Mouse (Mus musculus) forelimb bud, embryonic 11.5 days (tissue): ENCODE measurements around the gene Gm10471.
"Not testable (repeated sequence)": the region's sequence is repeated elsewhere in the genome, so short reads cannot be mapped to it uniquely, and the experiment has no call there.

Experiments
- DNase-seq: peaks from one replicate; pipeline ENCODE4 v3.0.0-alpha.2; 2012; ENCODE audit warnings: low read depth, low spot score

Gene Gm10471

DNA sequence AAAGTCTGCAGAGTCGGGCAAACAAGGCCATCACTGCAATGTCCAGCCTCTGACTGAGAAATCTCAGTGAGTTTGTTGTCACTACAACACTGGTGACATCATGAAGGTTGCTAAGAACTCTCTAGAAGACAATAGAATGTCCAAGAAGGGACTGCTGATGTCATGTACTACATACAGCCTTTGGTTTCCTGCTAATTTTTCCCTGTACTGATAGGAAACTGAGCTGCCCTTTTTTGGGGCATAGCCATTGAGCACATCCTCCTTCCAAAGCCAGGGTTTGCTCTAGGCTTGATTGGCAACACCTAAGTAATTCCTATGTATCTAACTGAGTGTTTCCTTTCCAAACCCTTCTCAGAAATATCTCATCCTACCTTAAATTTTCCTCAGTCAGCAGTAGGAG, at the start of gene Gm10471:
TSS of gene Gm10471 (minus strand) at position 101 of the 400 bp plus-strand sequence.
- not testable (repeated sequence) for DNase-seq

DNA sequence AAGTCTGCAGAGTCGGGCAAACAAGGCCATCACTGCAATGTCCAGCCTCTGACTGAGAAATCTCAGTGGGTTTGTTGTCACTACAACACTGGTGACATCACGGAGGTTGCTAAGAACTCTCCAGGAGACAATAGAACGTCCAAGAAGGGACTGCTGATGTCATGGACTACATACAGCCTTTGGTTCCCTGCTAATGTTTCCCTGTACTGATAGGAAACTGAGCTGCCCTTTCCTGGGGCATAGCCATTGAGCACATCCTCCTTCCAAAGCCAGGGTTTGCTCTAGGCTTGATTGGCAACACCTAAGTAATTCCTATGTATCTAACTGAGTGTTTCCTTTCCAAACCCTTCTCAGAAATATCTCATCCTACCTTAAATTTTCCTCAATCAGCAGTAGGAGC, 32.2 kb upstream of the Gm10471 start, which contains the start of gene Gm10220:
TSS of gene Gm10220 (minus strand) at position 101 of the 400 bp plus-strand sequence.
- DNase-seq, result not testable (repeated sequence)

GRCm38 (mm10) chr5:26105262-26105661, 16.2 kb upstream of the Gm10471 start, which contains the start of gene 5031410I06Rik:
Gene 5031410I06Rik (minus strand): TSS chr5:26105362.
- DNase-seq, result not testable (repeated sequence)

DNA sequence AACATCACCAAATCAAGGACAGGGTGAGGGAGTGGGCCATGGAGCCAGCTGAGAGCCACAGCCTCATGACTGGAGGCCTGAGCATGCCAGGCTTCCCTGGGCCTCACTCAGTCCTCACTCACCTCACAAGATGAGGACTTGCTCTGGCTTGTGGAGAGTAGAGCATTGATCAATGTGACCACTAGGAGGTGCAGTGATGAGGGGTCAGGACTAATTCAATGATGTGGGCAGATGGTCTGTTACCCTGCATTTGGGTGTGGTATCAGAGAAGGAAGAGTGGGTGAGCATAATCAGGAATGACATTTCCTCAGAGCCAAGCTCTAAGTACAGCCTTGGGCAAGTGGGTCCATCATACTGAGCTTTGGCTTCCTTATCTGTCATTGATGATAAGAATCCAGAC, 10.1 kb downstream of the Gm10471 start:
- not testable (repeated sequence) for DNase-seq

- no peak for DNase-seq
These were observed 18.4 kb downstream of the Gm10471 start for GRCm38 (mm10) chr5:26070716-26071115.

DNA sequence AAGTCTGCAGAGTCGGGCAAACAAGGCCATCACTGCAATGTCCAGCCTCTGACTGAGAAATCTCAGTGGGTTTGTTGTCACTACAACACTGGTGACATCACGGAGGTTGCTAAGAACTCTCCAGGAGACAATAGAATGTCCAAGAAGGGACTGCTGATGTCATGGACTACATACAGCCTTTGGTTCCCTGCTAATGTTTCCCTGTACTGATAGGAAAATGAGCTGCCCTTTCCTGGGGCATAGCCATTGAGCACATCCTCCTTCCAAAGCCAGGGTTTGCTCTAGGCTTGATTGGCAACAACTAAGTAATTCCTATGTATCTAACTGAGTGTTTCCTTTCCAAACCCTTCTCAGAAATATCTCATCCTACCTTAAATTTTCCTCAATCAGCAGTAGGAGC, 30.6 kb downstream of the Gm10471 start, which contains the start of gene Gm7347:
TSS of gene Gm7347 (minus strand) at position 101 of the 400 bp plus-strand sequence.
- not testable (repeated sequence) for DNase-seq

DNA sequence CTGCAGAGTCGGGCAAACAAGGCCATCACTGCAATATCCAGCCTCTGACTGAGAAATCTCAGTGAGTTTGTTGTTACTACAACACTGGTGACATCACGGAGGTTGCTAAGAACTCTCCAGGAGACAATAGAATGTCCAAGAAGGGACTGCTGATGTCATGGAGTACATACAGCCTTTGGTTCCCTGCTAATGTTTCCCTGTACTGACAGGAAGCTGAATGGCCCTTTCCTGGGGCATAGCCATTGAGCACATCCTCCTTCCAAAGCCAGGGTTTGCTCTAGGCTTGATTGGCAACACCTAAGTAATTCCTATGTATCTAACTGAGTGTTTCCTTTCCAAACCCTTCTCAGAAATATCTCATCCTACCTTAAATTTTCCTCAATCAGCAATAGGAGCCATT, 49.6 kb downstream of the Gm10471 start, which contains the start of gene Speer4a:
TSS of gene Speer4a (minus strand) at position 101 of the 400 bp plus-strand sequence.
- not testable (repeated sequence) for DNase-seq
